Mouse (Mus musculus): ENCODE data around the gene Cox7c. TPM values are rescaled to one million over a fixed set of nuclear protein-coding genes. Genes with fewer than 3 reads are reported as not detected.

Gene Cox7c
- 16.8 and 217 TPM in 2 replicates for polyA plus RNA-seq (2012; ENCODE audit: low replicate concordance)

GRCm38 (mm10) chr13:86046254-86046951 is at the start of gene Cox7c:
Cox7c (minus strand) TSS chr13:86046904.

All from hematopoietic multipotent progenitor cell, adult 10-12 weeks (in vitro differentiated cells).